Mouse (Mus musculus) testis, adult 2 months (tissue): ENCODE results near the gene Tars2.

Experiments
- CTCF ChIP-seq: fragments of 200-500 bp; IDR thresholded peaks from 2 replicates; pipeline ENCODE4 v1.5.1; 2012; ENCODE audit warnings: low read depth, mild to moderate bottlenecking, inconsistent platforms, low read length, moderate library complexity; ENCODE audit not compliant: control insufficient read depth, insufficient read depth, insufficient replicate concordance
- POLR2A ChIP-seq: fragments of 200-500 bp; IDR thresholded peaks from 2 replicates; pipeline ENCODE4 v1.6.1; 2012; ENCODE audit warnings: low read depth, mild to moderate bottlenecking, inconsistent platforms, low read length, moderate library complexity; ENCODE audit not compliant: control insufficient read depth

DNA sequence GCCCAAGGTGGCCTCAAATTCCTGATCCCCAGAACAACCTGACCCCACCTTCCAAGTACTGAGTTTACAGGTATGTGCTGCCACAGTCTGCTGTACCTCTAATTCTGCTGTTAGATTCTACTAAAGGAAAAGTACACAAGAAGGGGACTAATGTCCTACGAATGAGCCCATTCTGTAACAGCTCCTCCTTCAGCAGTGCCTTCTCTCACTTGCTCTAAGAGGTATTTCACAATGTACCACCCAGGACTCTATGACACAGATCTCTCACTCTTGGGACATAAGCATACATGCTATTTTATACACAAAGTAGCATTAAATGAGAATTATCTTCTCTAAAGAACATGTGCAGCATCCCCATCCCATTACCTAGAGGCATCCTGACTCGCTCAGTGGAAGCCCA, 33.7 kb upstream of the Tars2 start:
- TF ChIP-seq POLR2A = no peak
- no peak for TF ChIP-seq CTCF
